Mouse (Mus musculus) bone marrow, adult 2 months (tissue): Measurements from ENCODE around the gene Sfxn2.

Source experiments
- CTCF ChIP-seq: fragments of 200-500 bp; IDR thresholded peaks from 2 replicates; pipeline ENCODE4 v1.5.1; 2011; ENCODE audit warnings: low read length, control low read depth; ENCODE audit not compliant: control insufficient read depth, insufficient read depth
- POLR2A ChIP-seq: fragments of 200-500 bp; IDR thresholded peaks from 2 replicates; pipeline ENCODE4 v1.6.1; 2011; ENCODE audit warnings: low read depth, mild to moderate bottlenecking, control low read depth, low read length, borderline replicate concordance; ENCODE audit not compliant: control insufficient read depth

DNA sequence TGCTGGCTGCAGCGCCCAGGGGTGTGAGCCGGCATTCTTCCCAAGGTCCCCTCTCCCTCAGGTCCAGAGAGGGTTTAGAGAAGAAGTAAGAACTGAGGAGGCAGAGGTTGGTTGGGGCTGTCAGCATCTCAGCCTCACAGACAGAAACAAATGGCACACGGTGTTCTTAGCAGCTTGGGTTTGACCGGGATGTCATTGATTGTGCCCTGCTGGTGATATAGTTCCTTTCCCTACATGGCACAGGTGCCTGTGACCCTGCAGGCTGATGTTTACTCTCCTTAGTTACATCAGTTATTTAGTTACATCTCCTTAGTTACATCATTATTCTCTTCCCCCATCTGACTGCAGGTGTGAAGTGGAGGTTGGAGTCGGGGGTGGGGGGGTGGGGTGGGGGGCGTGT lies 18.4 kb downstream of the Sfxn2 start:
- no peak for TF ChIP-seq CTCF
- TF ChIP-seq POLR2A: no peak
